In genomic region chr6:118724388-118724787, GRCm38 (mm10) we compare ENCODE assay signal across 12 mouse cellular contexts.
"Had no signal": no experiment of that assay in that cellular context is flagged by ENCODE, and none has a peak within 500 bp of the region (broad histone marks: within the 10 kb centered on the region; RNA-seq: fewer than 3 reads in every experiment).

No protein-coding gene starts in this region.

- H3K4me3 ChIP-seq: left cerebral cortex, adult 2 months; liver, embryonic 13.5 days had no signal

- H3K27me3 ChIP-seq: liver, embryonic 13.5 days had no signal

- H3K36me3 ChIP-seq: liver, embryonic 13.5 days had no signal

- DNase-seq: kidney, postnatal 10 days; kidney, postnatal 36 days; layer of hippocampus, postnatal 36 days; liver, embryonic 13.5 days; lung, adult 2 months; lung, postnatal 14 days; lung, postnatal 4 days; midbrain, embryonic 14.5 days; thymus, adult 18-20 months; thymus, postnatal 36 days had no signal

- H3K27ac ChIP-seq: left cerebral cortex, adult 2 months; liver, embryonic 13.5 days had no signal

- H3K4me2 ChIP-seq: liver, embryonic 13.5 days; midbrain, embryonic 11.5 days had no signal

- H3K9me3 ChIP-seq: liver, embryonic 13.5 days had no signal

- H3K9ac ChIP-seq: liver, embryonic 13.5 days had no signal
